Mouse (Mus musculus): ENCODE data around the gene Smyd1. TPM values are rescaled to one million over a fixed set of nuclear protein-coding genes. Genes with fewer than 3 reads are reported as not detected.
"Not testable (repeated sequence)": the region's sequence is repeated elsewhere in the genome, so short reads cannot be mapped to it uniquely, and the experiment has no call there.

Gene Smyd1
- polyA plus RNA-seq, 1 experiment = 2.5 TPM

DNA sequence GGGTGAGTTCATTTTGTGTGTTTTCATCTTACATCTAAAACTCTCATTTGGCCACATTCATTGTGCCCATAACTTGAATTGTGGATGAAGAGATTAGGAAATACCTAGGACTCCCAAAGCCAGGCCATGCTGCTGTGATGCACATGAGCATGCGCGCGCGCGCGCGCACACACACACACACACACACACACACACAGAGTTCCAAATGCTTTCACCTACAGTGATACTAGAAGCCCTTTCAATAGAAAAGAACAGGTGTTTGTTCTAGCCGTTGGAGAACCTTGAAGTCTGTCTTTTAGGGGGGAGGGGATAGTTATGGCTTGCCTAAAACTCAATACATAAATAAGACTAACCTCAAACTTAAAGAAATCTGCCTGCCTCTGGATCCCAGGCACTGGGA lies 15.6 kb upstream of the Smyd1 start:
- Histone ChIP-seq H3K4me1 (ENCODE audit: control insufficient read depth, insufficient read depth, insufficient read length, low read length) (no peaks in the 10 kb centered on the region), H3K27ac (replicated peaks; ENCODE audit: low read depth, low read length) (no peak overlapping the region), H3K4me3 (ENCODE audit: insufficient read depth, low read depth, low read length) (no peak overlapping the region)

DNA sequence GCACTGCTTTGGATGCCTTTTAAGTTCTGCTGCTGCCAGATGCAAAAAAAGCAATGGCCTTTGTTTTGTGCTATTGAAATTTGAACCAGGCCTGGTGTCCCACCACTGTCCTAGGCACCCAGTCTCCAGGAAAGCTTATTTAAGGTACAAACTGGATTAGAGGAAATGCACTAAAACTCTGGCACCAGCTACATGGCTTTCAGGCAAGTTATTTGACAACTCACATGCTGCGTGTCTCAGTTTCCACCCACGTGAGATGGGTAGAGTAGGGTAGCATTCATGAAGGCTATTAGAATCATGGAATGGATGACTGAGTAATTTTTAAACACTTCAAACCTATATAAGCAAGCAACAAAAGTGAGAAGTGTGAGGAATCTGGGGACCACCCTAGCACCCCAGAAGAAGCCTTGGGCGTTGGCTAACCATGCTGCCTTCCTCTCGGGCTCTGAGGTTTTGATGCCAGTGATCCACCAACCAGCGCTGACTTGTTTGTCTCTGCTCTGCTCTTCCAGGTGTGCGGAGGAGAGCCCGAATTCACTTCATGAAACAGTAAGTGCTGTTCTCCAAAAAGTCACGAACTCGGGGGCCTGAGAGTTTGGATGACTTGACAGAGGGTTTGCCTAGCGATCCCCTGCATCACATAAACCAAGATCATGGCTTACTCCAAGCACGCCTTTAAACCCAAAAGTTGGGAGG lies 11.7 kb upstream of the Smyd1 start:
- H3K27ac ChIP-seq (replicated peaks; ENCODE audit: low read depth, low read length) = no peak overlapping the region
- H3K4me3 ChIP-seq (ENCODE audit: insufficient read depth, low read depth, low read length) = no peak overlapping the region

DNA sequence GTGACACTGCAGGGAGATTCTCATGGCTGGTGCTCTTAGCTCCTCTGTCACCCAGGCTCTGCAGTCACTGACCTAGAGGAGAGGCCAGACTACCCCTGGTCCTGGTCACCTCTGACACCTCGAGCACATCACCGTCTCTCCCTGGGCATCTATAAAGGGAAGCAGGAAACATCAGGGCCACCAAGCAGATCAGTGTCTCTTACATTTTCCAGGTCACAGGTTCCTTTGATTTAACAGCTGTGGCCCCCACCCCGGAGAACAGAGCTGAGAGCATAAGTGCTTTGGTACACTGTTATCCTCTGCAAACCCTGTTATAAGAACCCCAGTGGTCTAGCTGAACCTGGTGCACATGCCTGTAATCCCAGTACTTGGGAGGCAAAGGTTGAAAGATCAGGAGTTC lies 11.0 kb upstream of the Smyd1 start:
- H3K4me3 ChIP-seq (ENCODE audit: insufficient read depth, low read depth, low read length) = no peak overlapping the region
- H3K27ac ChIP-seq (replicated peaks; ENCODE audit: low read depth, low read length) = no peak overlapping the region
- H3K4me1 ChIP-seq (ENCODE audit: control insufficient read depth, insufficient read depth, insufficient read length, low read length) = no peaks in the 10 kb centered on the region

More for the DNA sequence above, 11.7 kb upstream of the Smyd1 start:
- H3K4me1 ChIP-seq (ENCODE audit: control insufficient read depth, insufficient read depth, insufficient read length, low read length) = no peaks in the 10 kb centered on the region

DNA sequence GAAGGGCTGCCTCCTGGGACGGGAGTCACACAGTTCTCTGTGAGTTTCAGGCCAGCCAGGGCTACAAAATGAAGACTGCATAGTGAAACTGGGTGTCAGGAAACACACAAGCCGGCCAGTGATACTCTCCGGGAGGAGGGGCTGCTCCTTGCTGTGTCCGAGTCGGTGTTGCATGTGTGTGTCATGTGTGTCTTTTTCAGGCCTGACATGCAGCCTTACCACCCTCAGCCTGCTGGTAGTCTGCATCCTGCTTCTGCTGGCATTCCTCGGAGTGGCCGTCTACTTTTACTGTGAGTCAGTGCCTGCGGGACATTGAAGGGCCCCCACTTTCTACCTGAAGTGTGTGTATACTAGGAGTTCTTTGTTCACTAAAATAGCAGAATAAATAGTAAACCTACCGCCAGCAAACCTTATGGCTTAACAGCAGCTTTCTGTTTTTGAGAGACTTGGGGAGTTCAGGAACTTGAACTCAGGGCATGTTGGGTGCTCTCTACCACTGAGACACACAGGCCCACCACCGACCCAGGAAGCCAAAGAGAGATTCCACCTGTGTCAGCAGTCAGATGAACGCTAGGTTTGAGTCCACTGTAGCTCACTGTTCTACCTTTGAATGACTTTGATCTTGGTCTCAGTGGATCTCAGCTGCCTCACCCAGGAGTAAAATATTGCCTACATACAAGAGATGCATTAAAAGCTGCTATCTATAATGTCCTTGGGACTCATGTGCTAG lies 10.4 kb upstream of the Smyd1 start:
- no peak overlapping the region for H3K27ac ChIP-seq (replicated peaks; ENCODE audit: low read depth, low read length)
- no peak overlapping the region for H3K4me3 ChIP-seq (ENCODE audit: insufficient read depth, low read depth, low read length)
- H3K4me1 ChIP-seq (ENCODE audit: control insufficient read depth, insufficient read depth, insufficient read length, low read length) = no peaks in the 10 kb centered on the region

DNA sequence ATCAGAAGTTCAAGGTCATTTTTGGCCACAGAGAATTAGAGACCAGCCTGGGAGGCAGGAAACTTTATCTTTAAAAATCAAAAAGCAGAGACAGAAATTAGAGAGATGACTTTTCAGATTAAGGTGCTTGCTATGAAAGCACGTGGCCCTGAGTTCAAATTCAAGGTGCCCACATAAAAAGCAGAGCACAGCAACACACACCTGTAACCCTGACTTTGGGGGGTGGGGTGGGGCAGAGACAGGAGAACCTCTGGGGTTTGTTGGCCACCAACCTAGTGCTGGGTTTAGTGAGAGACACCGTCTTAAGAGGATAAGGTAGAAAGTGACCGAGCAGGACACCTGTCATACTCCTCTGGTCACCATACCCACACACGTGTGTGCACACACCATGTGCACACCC lies 9.5 kb upstream of the Smyd1 start:
- H3K4me3 ChIP-seq (ENCODE audit: insufficient read depth, low read depth, low read length); H3K27ac ChIP-seq (replicated peaks; ENCODE audit: low read depth, low read length); H3K4me1 ChIP-seq (ENCODE audit: control insufficient read depth, insufficient read depth, insufficient read length, low read length): not testable (repeated sequence)

DNA sequence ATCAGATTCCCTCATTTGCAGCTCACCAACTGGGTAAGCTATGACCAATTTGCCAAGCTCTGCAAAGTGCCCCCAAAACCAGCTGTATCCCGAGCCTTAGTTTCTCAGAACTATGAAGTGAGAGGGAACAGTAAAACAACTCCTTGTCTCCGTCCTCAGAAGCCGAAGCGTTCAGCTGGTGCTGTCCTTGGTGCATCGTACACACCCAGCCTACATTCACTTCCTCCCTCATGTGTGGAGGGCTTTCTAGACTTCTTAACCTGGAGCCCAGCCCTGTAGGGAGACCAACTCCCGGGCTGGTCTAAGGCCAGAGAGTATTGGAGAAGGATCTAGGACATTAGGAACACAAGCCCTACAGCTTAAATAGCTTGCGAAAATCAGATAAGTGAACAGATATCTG lies 8.5 kb upstream of the Smyd1 start:
- H3K4me1 ChIP-seq (ENCODE audit: control insufficient read depth, insufficient read depth, insufficient read length, low read length) = no peaks in the 10 kb centered on the region
- H3K27ac ChIP-seq (replicated peaks; ENCODE audit: low read depth, low read length) = no peak overlapping the region
- no peak overlapping the region for H3K4me3 ChIP-seq (ENCODE audit: insufficient read depth, low read depth, low read length)

DNA sequence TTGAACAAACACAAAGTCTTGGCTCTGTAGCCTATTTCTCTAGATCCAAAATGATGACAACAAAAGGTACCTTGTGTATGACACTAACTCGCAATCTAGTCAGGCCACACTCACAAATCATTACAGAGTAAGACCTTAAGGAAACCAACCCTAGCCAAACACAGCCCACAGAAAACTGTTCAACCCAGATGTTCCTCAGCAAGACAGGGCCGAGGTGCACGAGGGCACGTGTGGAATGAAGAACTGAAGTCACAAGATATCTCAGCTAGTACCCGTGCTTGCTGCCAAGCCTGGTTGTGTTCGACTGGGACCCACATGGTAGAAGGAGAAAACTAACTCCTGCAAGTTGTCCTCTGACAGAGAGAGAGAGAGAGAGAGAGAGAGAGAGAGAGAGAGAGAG lies 7.8 kb upstream of the Smyd1 start:
- no peaks in the 10 kb centered on the region for H3K4me1 ChIP-seq (ENCODE audit: control insufficient read depth, insufficient read depth, insufficient read length, low read length)
- H3K4me3 ChIP-seq (ENCODE audit: insufficient read depth, low read depth, low read length) = no peak overlapping the region
- no peak overlapping the region for H3K27ac ChIP-seq (replicated peaks; ENCODE audit: low read depth, low read length)

DNA sequence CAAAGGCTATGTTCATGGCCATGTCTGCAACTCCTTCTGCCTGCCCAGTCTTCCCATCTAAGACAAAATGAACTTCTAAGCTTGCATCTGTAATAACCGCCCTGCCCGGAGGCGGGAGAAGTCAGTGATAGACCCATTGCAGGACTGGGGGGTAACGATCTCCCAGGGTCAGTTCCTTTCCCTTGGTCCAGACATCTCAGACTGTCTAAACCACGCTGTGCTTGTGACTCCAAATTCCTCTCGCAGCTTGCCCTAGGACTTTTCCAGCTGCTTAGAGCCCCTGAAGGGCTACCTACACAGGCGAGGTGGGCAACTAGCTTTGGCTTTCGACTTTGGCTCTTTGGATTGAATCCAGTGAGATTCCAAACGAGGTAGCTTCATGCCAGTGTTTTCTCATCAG lies 2.8 kb upstream of the Smyd1 start:
- Histone ChIP-seq H3K4me3 (ENCODE audit: insufficient read depth, low read depth, low read length) (no peak overlapping the region), H3K4me1 (ENCODE audit: control insufficient read depth, insufficient read depth, insufficient read length, low read length) (no peaks in the 10 kb centered on the region), H3K27ac (replicated peaks; ENCODE audit: low read depth, low read length) (no peak overlapping the region)

DNA sequence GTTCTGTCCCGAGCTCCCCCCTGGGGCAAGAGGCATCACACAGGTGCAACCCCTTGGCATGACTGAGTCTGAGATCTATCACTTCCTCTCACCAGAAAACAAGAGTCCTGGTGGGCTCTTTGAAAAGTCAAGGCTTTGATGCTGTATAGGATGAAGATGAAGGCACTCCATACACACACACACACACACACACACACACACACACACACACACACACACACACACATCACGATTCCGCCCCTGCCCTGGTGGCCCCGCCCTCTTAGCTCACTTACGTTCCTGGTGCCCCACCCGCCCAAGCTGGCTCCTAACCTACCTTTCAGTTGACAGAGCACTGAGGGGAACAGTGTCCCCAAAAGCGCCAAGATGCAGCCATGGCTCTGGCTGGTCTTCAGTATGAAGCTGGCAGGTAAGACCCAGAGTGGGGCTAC lies 473 bp upstream of the Smyd1 start, which contains the start of gene Cd8b1:
Gene Cd8b1, plus strand, starts transcription at position 298 of the 431 bp plus-strand sequence.
- Histone ChIP-seq H3K27ac (replicated peaks; ENCODE audit: low read depth, low read length) (no peak within 1 kb of the TSS), H3K4me1 (ENCODE audit: control insufficient read depth, insufficient read depth, insufficient read length, low read length) (no peaks in the 10 kb centered on the region), H3K4me3 (ENCODE audit: insufficient read depth, low read depth, low read length) (no peak within 1 kb of the TSS)

DNA sequence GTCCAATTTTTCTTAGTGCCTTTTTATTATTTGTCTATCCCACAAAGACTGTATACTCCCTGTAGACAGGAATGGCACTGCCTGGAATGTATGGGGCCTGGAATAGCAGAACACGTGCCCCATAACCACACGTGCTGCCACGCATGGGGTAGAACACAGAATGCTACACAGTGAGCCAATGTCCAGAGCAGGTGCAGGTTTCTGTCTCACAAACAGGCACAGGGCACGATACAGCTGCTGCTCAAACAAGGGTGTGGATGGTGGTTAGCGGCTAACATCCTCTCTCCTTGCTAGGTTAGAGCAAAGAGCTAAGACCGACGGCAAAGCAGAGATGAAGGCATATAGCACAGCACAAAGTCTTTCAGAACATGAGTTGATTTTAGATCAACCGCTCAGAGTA lies 14.5 kb downstream of the Smyd1 start:
- no peaks in the 10 kb centered on the region for H3K4me1 ChIP-seq (ENCODE audit: control insufficient read depth, insufficient read depth, insufficient read length, low read length)
- no peak overlapping the region for H3K4me3 ChIP-seq (ENCODE audit: insufficient read depth, low read depth, low read length)
- H3K27ac ChIP-seq (replicated peaks; ENCODE audit: low read depth, low read length) = no peak overlapping the region

DNA sequence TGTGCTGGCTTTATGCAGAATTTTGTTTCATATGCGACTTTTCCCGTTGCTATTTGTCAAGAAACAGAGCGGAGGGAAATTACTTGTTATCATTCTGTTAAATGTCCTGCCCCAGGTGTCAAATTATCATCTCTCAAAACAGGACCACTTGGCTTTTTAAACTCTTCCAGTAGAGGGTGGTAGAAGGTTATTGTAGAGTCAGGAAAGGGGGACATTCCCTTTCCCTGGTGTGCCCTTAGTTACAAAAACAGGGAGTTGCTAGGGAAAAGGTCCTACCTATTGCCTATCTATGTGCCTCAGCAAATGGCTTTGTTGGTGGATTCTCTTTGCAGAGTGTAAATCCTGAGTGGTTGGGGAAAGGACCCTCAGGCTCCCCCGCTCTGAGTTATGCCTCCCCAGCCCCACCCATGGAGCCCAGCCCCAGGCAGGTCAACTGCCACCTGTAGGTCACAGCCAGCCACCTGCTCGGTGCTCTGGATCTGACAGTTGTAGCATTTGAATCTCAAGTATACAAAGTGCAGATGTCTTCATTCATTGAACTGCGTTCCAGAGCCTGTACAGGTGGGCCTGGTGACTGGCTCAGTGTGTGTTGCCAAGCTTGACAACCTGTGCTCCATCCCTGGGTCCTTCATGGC lies 19.8 kb downstream of the Smyd1 start:
- H3K4me1 ChIP-seq (ENCODE audit: control insufficient read depth, insufficient read depth, insufficient read length, low read length) = no peaks in the 10 kb centered on the region
- H3K27ac ChIP-seq (replicated peaks; ENCODE audit: low read depth, low read length) = no peak overlapping the region
- H3K4me3 ChIP-seq (ENCODE audit: insufficient read depth, low read depth, low read length) = no peak overlapping the region

DNA sequence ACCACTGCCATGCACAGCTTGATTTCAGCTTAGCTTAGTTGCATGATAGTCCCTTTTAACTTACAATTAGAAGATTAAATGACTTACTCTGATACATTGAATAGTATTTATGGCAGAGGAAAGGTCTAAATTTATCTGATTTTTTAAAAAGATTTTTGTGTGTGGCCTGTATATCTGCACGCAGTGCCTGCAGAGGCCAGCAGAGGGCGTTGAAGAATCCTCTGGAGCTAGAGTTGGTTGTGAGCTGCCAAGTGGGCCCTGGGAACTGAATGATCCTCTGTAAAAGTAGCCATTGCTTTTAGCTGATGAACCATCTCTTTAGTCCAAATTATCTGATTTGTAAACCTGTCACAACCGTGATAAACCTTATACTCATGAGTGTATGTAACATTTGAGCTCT lies 23.3 kb downstream of the Smyd1 start:
- no peak overlapping the region for H3K4me3 ChIP-seq (ENCODE audit: insufficient read depth, low read depth, low read length)
- H3K4me1 ChIP-seq (ENCODE audit: control insufficient read depth, insufficient read depth, insufficient read length, low read length) = no peaks in the 10 kb centered on the region
- H3K27ac ChIP-seq (replicated peaks; ENCODE audit: low read depth, low read length) = no peak overlapping the region

DNA sequence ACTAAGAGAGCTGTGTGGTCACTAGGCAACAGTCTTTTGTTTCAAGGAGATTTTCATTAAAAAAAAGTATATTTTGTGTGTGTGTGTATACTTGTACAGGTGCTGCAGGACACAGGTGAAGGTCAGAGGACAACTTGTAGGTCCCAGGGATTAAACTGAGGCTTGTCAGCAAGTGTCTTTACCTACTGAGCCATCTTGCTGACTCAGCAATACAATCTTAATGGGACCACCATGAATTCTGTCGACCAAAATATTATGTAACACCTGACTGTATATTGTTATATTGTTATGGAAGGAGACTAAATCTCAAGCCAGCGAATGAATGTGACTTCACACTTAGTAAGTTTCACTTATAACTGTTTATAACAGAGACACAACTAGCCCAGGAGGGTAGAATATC lies 24.0 kb downstream of the Smyd1 start:
- H3K4me3 ChIP-seq (ENCODE audit: insufficient read depth, low read depth, low read length) = no peak overlapping the region
- no peak overlapping the region for H3K27ac ChIP-seq (replicated peaks; ENCODE audit: low read depth, low read length)
- H3K4me1 ChIP-seq (ENCODE audit: control insufficient read depth, insufficient read depth, insufficient read length, low read length) = no peaks in the 10 kb centered on the region

DNA sequence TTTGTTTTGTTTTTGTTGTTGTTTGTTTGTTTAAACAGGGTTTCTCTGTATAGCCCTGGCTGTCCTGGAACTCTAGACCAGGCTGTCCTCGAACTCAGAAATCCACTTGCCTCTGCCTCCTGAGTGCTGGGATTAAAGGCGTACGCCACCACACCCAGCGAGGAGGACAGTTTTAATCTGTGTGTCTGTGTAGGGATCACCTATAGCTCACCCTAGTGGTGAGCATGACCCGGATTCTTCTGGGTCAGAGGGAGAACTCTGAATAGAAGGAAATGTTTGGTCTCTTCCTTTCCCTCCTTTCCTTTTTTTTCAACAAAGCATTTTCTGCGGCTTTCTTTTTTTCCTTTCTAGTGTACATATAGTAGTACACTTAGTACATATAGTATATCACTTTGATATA lies 26.7 kb downstream of the Smyd1 start:
- Histone ChIP-seq H3K27ac (replicated peaks; ENCODE audit: low read depth, low read length) (no peak overlapping the region), H3K4me3 (ENCODE audit: insufficient read depth, low read depth, low read length) (no peak overlapping the region), H3K4me1 (ENCODE audit: control insufficient read depth, insufficient read depth, insufficient read length, low read length) (no peaks in the 10 kb centered on the region)

DNA sequence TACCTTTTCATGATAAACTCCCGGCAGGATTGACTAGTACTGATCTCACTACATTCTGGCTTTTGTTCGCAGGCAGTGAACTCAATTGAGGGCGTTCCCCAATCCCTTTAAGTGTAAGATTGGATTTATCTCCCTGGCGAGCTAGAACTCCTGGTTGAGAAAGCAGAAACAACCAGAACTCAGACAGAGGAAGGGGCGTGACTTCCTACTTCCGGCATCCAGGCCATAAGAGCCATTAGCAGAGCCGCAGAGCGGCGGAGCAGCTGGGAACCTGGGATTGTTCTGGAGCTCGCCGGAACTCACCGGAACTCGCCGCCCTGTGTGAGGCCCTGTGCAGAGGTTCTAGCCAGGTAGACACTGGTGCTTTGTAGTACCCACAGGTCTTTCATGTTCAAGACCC lies 28.5 kb downstream of the Smyd1 start:
- Histone ChIP-seq H3K4me1 (ENCODE audit: control insufficient read depth, insufficient read depth, insufficient read length, low read length) (no peaks in the 10 kb centered on the region), H3K27ac (replicated peaks; ENCODE audit: low read depth, low read length) (no peak overlapping the region)

DNA sequence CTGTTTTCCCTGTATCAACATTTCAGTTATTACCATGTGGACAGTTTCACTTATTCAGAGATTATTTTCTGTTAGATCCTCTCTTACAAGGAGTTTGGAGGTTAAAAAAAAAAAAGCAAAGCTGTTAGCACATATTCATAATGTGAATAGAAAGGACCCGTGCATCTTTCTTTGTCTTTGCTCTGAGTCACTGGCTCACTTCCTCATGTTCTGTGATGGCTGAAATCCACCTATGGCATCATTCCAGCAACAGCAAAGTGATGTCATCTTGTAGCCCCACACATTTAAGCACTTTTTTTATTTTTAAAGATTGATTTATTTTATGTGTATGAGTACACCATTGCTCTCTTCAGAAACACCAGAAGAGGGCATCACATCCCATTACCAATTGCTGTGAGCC lies 42.6 kb downstream of the Smyd1 start:
- H3K27ac ChIP-seq (replicated peaks; ENCODE audit: low read depth, low read length) = no peak overlapping the region
- peaks cover 2% of the 10 kb centered on the region; the same call in 1 of the 2 replicates for H3K4me1 ChIP-seq (ENCODE audit: control insufficient read depth, insufficient read depth, insufficient read length, low read length)
- no peak overlapping the region for H3K4me3 ChIP-seq (ENCODE audit: insufficient read depth, low read depth, low read length)

More for the DNA sequence above, 28.5 kb downstream of the Smyd1 start:
- H3K4me3 ChIP-seq (ENCODE audit: insufficient read depth, low read depth, low read length) = no peak overlapping the region
